Mouse (Mus musculus) liver, postnatal 0 days (tissue): ENCODE measurements around the gene Syt17.

Source experiments
- CTCF ChIP-seq: sonication (generic); IDR thresholded peaks from 2 replicates; pipeline ENCODE4 v1.5.1; 2016; ENCODE audit warnings: antibody characterized with exemption, low read depth
- EP300 ChIP-seq: IDR thresholded peaks from 2 replicates; pipeline ENCODE4 v1.6.1; 2016; ENCODE audit warnings: antibody characterized with exemption, low read depth, mild to moderate bottlenecking

GRCm38 (mm10) chr7:118491431-118492147, 43.6 kb upstream of the Syt17 start, which contains the start of gene Itpripl2:
- TF ChIP-seq CTCF (no peak), EP300 (no peak)
